Mouse (Mus musculus): ENCODE results near the gene Ykt6. TPM values are rescaled to one million over a fixed set of nuclear protein-coding genes. Genes with fewer than 3 reads are reported as not detected.

Ykt6 gene
- polyA plus RNA-seq, 1 experiment from 2014 or later, result 16.6 TPM

GRCm38 (mm10) chr11:5980108-5980507 is 24.6 kb downstream of the Ykt6 start:
- Histone ChIP-seq H3K9ac (replicated peaks) (no peak overlapping the region), H3K4me1 (ENCODE audit: insufficient read depth) (no peaks in the 10 kb centered on the region), H3K4me3 (ENCODE audit: low read depth, low read length) (no peak overlapping the region), H3K4me2 (ENCODE audit: low read depth, low read length) (no peak overlapping the region), H3K36me3 (replicated peaks; ENCODE audit: insufficient read depth, low read length) (no peaks in the 10 kb centered on the region), H3K27ac (ENCODE audit: low read depth) (no peak overlapping the region), H3K9me3 (ENCODE audit: low read length) (no peaks in the 10 kb centered on the region), H3K27me3 (ENCODE audit: insufficient read depth, low read length) (no peaks in the 10 kb centered on the region)
- WGBS (ENCODE audit: insufficient replicate concordance), result 80% methylated on average over 2 of the region's 2 CpGs
- no peak for DNase-seq
- ATAC-seq, result peak; percentile 64
- TF ChIP-seq EP300 (IDR thresholded peaks at IDR 0.05; ENCODE audit: low read depth), result no peak
- no peak for TF ChIP-seq CTCF (IDR thresholded peaks at IDR 0.05; ENCODE audit: low read depth)

- no peaks in the 10 kb centered on the region for H3K36me3 ChIP-seq (replicated peaks; ENCODE audit: insufficient read depth, low read length)
- DNase-seq (no peak), ATAC-seq (no peak)
- H3K9ac ChIP-seq (replicated peaks), result no peak overlapping the region
- no peak for TF ChIP-seq EP300 (IDR thresholded peaks at IDR 0.05; ENCODE audit: low read depth)
- TF ChIP-seq CTCF (IDR thresholded peaks at IDR 0.05; ENCODE audit: low read depth), result no peak
- no peak overlapping the region for H3K27ac ChIP-seq (ENCODE audit: low read depth)
- no peaks in the 10 kb centered on the region for H3K27me3 ChIP-seq (ENCODE audit: insufficient read depth, low read length)
- WGBS (ENCODE audit: insufficient replicate concordance), result 69% methylated on average over 8 of the region's 8 CpGs
- no peaks in the 10 kb centered on the region for H3K4me1 ChIP-seq (ENCODE audit: insufficient read depth)
- no peak overlapping the region for H3K4me3 ChIP-seq (ENCODE audit: low read depth, low read length)
- H3K4me2 ChIP-seq (ENCODE audit: low read depth, low read length), result no peak overlapping the region
- no peaks in the 10 kb centered on the region for H3K9me3 ChIP-seq (ENCODE audit: low read length)
Measured at GRCm38 (mm10) chr11:5980561-5980960, 25.1 kb downstream of the Ykt6 start.

GRCm38 (mm10) chr11:5981323-5981722 is 25.8 kb downstream of the Ykt6 start:
- Histone ChIP-seq H3K9ac (replicated peaks) (no peak overlapping the region), H3K36me3 (replicated peaks; ENCODE audit: insufficient read depth, low read length) (no peaks in the 10 kb centered on the region), H3K9me3 (ENCODE audit: low read length) (no peaks in the 10 kb centered on the region), H3K4me1 (ENCODE audit: insufficient read depth) (no peaks in the 10 kb centered on the region), H3K4me3 (ENCODE audit: low read depth, low read length) (no peak overlapping the region), H3K27me3 (ENCODE audit: insufficient read depth, low read length) (no peaks in the 10 kb centered on the region), H3K4me2 (ENCODE audit: low read depth, low read length) (no peak overlapping the region), H3K27ac (ENCODE audit: low read depth) (no peak overlapping the region)
- ATAC-seq, result no peak
- TF ChIP-seq CTCF (IDR thresholded peaks at IDR 0.05; ENCODE audit: low read depth) (no peak), EP300 (IDR thresholded peaks at IDR 0.05; ENCODE audit: low read depth) (no peak)
- no peak for DNase-seq
- WGBS (ENCODE audit: insufficient replicate concordance), result 76% methylated on average over 7 of the region's 7 CpGs

DNA sequence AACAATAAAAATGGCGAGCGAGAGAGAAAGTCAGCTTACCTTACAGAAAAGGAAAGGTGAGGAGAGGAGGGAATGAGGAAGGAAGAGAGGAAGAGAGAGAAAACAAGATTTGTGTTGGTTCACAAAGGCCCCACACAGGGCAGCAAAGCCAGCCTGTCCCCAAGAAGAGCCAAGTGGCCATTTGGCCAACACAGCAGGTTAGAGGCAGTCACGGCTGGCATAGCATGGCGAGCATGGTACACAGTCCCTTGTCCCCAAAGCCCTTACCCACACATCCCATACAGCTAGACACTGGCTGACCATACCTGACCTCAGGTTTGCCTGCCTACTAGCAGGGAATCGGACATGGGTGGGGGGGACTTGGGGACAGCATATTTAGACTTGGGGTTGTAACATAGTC is 28.1 kb downstream of the Ykt6 start:
- no peaks in the 10 kb centered on the region for H3K27me3 ChIP-seq (ENCODE audit: insufficient read depth, low read length)
- no peak for TF ChIP-seq CTCF (IDR thresholded peaks at IDR 0.05; ENCODE audit: low read depth)
- no peak for TF ChIP-seq EP300 (IDR thresholded peaks at IDR 0.05; ENCODE audit: low read depth)

DNA sequence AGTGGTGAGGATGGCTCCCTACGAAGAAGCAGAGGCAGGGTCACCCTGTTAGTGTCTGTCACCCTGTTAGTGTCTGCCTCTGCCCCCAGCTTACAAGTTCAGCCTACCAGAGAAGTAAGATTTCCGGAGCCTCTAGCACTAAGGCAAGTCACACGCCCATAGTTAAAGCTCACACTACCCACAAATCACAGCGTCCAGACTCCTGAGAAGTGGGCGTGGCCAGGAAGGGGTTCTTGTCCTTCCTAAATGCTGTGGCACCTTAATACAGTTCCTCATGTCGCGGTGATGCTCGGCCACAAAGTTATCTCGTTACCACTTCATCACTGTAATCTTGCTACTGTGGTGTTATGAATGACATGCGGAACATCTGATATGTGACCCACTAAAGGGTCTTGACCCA is 32.6 kb downstream of the Ykt6 start:
- H3K27ac ChIP-seq (ENCODE audit: low read depth), result no peak overlapping the region
- TF ChIP-seq CTCF (IDR thresholded peaks at IDR 0.05; ENCODE audit: low read depth), result no peak
- TF ChIP-seq EP300 (IDR thresholded peaks at IDR 0.05; ENCODE audit: low read depth), result no peak
- H3K4me1 ChIP-seq (ENCODE audit: insufficient read depth), result no peaks in the 10 kb centered on the region
- 64% methylated on average over 10 of the region's 10 CpGs for WGBS (ENCODE audit: insufficient replicate concordance)
- no peak for DNase-seq
- H3K36me3 ChIP-seq (replicated peaks; ENCODE audit: insufficient read depth, low read length), result no peaks in the 10 kb centered on the region
- no peak overlapping the region for H3K4me3 ChIP-seq (ENCODE audit: low read depth, low read length)
- no peak for ATAC-seq
- H3K9me3 ChIP-seq (ENCODE audit: low read length), result no peaks in the 10 kb centered on the region
- H3K27me3 ChIP-seq (ENCODE audit: insufficient read depth, low read length), result no peaks in the 10 kb centered on the region
- no peak overlapping the region for H3K9ac ChIP-seq (replicated peaks)
- no peak overlapping the region for H3K4me2 ChIP-seq (ENCODE audit: low read depth, low read length)

More for the DNA sequence above, 28.1 kb downstream of the Ykt6 start:
- 85% methylated on average over 5 of the region's 5 CpGs for WGBS (ENCODE audit: insufficient replicate concordance)
- ATAC-seq (no peak), DNase-seq (no peak)
- Histone ChIP-seq H3K4me1 (ENCODE audit: insufficient read depth) (no peaks in the 10 kb centered on the region), H3K36me3 (replicated peaks; ENCODE audit: insufficient read depth, low read length) (no peaks in the 10 kb centered on the region), H3K4me2 (ENCODE audit: low read depth, low read length) (no peak overlapping the region), H3K9ac (replicated peaks) (no peak overlapping the region), H3K27ac (ENCODE audit: low read depth) (no peak overlapping the region), H3K9me3 (ENCODE audit: low read length) (no peaks in the 10 kb centered on the region), H3K4me3 (ENCODE audit: low read depth, low read length) (no peak overlapping the region)

GRCm38 (mm10) chr11:5989954-5990593 is 34.6 kb downstream of the Ykt6 start:
- no peak overlapping the region for H3K27ac ChIP-seq (ENCODE audit: low read depth)
- H3K27me3 ChIP-seq (ENCODE audit: insufficient read depth, low read length), result no peaks in the 10 kb centered on the region
- DNase-seq, result no peak
- no peaks in the 10 kb centered on the region for H3K9me3 ChIP-seq (ENCODE audit: low read length)
- H3K4me2 ChIP-seq (ENCODE audit: low read depth, low read length), result no peak overlapping the region
- TF ChIP-seq CTCF (IDR thresholded peaks at IDR 0.05; ENCODE audit: low read depth) (no peak), EP300 (IDR thresholded peaks at IDR 0.05; ENCODE audit: low read depth) (no peak)
- no peaks in the 10 kb centered on the region for H3K36me3 ChIP-seq (replicated peaks; ENCODE audit: insufficient read depth, low read length)
- no peak for ATAC-seq
- WGBS (ENCODE audit: insufficient replicate concordance), result 87% methylated on average over 16 of the region's 16 CpGs
- H3K4me3 ChIP-seq (ENCODE audit: low read depth, low read length), result no peak overlapping the region
- no peaks in the 10 kb centered on the region for H3K4me1 ChIP-seq (ENCODE audit: insufficient read depth)
- no peak overlapping the region for H3K9ac ChIP-seq (replicated peaks)
